Mouse (Mus musculus) embryonic facial prominence, embryonic 14.5 days (tissue): ENCODE measurements at regions not wholly inside any gene's neighbourhood (a gene's known extent, or its start where the extent isn't known, plus 50 kb on each side); places are given as distances from the start of the nearest gene placed in this dataset.

ENCODE experiments used
- ATAC-seq: fragments of 200-750 bp; cut with Nextera tagmentation; 2 replicates; pipeline ENCODE4 v1.8.0; 2017; ENCODE audit warnings: low read depth, moderate number of reproducible peaks, moderate TSS enrichment
- DNase-seq: peaks from one replicate; pipeline ENCODE4 v3.0.0-alpha.2; 2015; ENCODE audit warnings: low spot score
- H3K27ac ChIP-seq: fragments of 300-500 bp; sonication (generic); replicated peaks from 2 replicates; pipeline ENCODE4 v1.5.1; 2014; ENCODE audit warnings: low read depth, mild to moderate bottlenecking, low read length, moderate library complexity
- H3K27me3 ChIP-seq: fragments of 300-500 bp; sonication (generic); replicated peaks from 2 replicates; pipeline ENCODE4 v1.6.1; 2014; ENCODE audit warnings: low read length; ENCODE audit not compliant: control insufficient read depth, insufficient read depth
- H3K36me3 ChIP-seq: fragments of 300-500 bp; sonication (generic); 2 replicates; pipeline ENCODE4 v1.6.1; 2014; ENCODE audit warnings: low read length, mixed read lengths; ENCODE audit not compliant: control insufficient read depth, insufficient read depth
- H3K4me1 ChIP-seq: fragments of 300-500 bp; sonication (generic); 2 replicates; pipeline ENCODE4 v1.6.1; 2014; ENCODE audit warnings: antibody characterized with exemption, low read length; ENCODE audit not compliant: control insufficient read depth, insufficient read depth
- H3K4me2 ChIP-seq: fragments of 300-500 bp; sonication (generic); 2 replicates; pipeline ENCODE4 v1.6.1; 2014; ENCODE audit warnings: low read depth, mild to moderate bottlenecking, low read length, moderate library complexity, mixed read lengths
- H3K4me3 ChIP-seq: fragments of 300-500 bp; sonication (generic); 2 replicates; pipeline ENCODE4 v1.5.1; 2014; ENCODE audit warnings: low read depth, mild to moderate bottlenecking, low read length
- H3K9ac ChIP-seq: fragments of 300-500 bp; sonication (generic); 2 replicates; pipeline ENCODE4 v1.6.1; 2014; ENCODE audit warnings: low read depth, mild to moderate bottlenecking, low read length, moderate library complexity, mixed read lengths
- H3K9me3 ChIP-seq: fragments of 300-500 bp; sonication (generic); 2 replicates; pipeline ENCODE4 v1.6.1; 2016; ENCODE audit warnings: low read length; ENCODE audit not compliant: control insufficient read depth
- WGBS: fragments of 180-500 bp; shearing (Covaris S2); extraction: QIAGEN DNeasy Blood & Tissue Kit; methylation state at CpG from one replicate; pipeline ENCODE4 v1.1.7; 2014; 5-methylcytosine and 5-hydroxymethylcytosine counted together

DNA sequence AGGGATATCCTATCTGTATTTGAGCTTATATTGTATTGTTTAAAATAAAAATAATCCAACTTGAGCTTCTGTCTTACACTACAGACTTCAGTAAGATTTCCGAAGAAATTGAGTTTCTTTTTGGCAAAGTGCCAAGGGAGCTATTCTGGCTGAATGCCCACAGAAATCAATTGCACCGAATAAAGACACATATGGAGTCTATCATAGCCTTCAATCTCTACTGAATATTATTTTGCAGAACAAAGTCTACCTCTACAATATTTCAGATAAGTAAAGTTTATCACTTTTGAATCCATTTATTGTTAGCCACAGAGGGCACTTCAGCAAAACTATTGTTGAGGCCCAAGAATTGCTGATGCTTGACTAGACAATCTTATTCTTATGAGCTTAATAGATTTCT, 1742.3 kb upstream of the Gm38303 start:
- H3K4me2 ChIP-seq = no peak overlapping the region
- no peaks in the 10 kb centered on the region for H3K27me3 ChIP-seq
- H3K4me1 ChIP-seq = no peaks in the 10 kb centered on the region
- H3K36me3 ChIP-seq = no peaks in the 10 kb centered on the region
- no peaks in the 10 kb centered on the region for H3K9me3 ChIP-seq
- H3K27ac ChIP-seq = no peak overlapping the region
- DNase-seq = peak; percentile 3
- no peak overlapping the region for H3K4me3 ChIP-seq
- WGBS = 17% methylated on average over 2 of the region's 2 CpGs
- no peak for ATAC-seq
- no peak overlapping the region for H3K9ac ChIP-seq
